Mouse (Mus musculus) lung, embryonic 14.5 days (tissue): ENCODE measurements around the gene Ier2. TPM values are rescaled to one million over a fixed set of nuclear protein-coding genes. Genes with fewer than 3 reads are reported as not detected.
A peak's percentile ranks its signal among the peaks of the same experiment; 100 is the strongest.

Source experiments
- ATAC-seq: fragments of 200-750 bp; cut with Nextera tagmentation; 2 replicates; pipeline ENCODE4 v1.8.0; 2017; ENCODE audit warnings: mild to moderate bottlenecking, moderate TSS enrichment, moderate library complexity; ENCODE audit not compliant: insufficient read depth
- DNase-seq: peaks from one replicate; pipeline ENCODE4 v3.0.0-alpha.2; 2015
- H3K27ac ChIP-seq: fragments of 300-500 bp; sonication (generic); 2 replicates; pipeline ENCODE4 v1.5.1; 2014; ENCODE audit warnings: low read depth, mild to moderate bottlenecking, moderate library complexity
- H3K27me3 ChIP-seq: fragments of 300-500 bp; sonication (generic); 2 replicates; pipeline ENCODE4 v1.6.1; 2014; ENCODE audit warnings: low read length, control low read depth; ENCODE audit not compliant: insufficient read depth
- H3K36me3 ChIP-seq: fragments of 300-500 bp; sonication (generic); 2 replicates; pipeline ENCODE4 v1.6.1; 2014; ENCODE audit warnings: control low read depth; ENCODE audit not compliant: insufficient read depth
- H3K4me1 ChIP-seq: fragments of 300-500 bp; sonication (generic); 2 replicates; pipeline ENCODE4 v1.6.1; 2014; ENCODE audit warnings: antibody characterized with exemption, control low read depth; ENCODE audit not compliant: insufficient read depth
- H3K4me2 ChIP-seq: fragments of 300-500 bp; sonication (generic); 2 replicates; pipeline ENCODE4 v1.6.1; 2014; ENCODE audit warnings: mild to moderate bottlenecking
- H3K4me3 ChIP-seq: fragments of 300-500 bp; sonication (generic); 2 replicates; pipeline ENCODE4 v1.5.1; 2014; ENCODE audit warnings: low read depth, low read length
- H3K9ac ChIP-seq: fragments of 300-500 bp; sonication (generic); 2 replicates; pipeline ENCODE4 v1.6.1; 2014
- H3K9me3 ChIP-seq: fragments of 300-500 bp; sonication (generic); 2 replicates; pipeline ENCODE4 v1.6.1; 2016; ENCODE audit warnings: low read depth, low read length, control low read depth
- CTCF ChIP-seq: IDR thresholded peaks from 2 replicates; pipeline ENCODE4 v1.5.1; 2016; ENCODE audit warnings: antibody characterized with exemption, low read depth
- WGBS: fragments of 180-500 bp; shearing (Covaris S2); extraction: QIAGEN DNeasy Blood & Tissue Kit; methylation state at CpG from one replicate; pipeline ENCODE4 v1.1.7; 2014; 5-methylcytosine and 5-hydroxymethylcytosine counted together
- polyA plus RNA-seq: library from polyadenylated mRNA; unstranded; fragments of >200 nt; fragmentation: Nextera tagmentation; extraction: Ambion mirVana; gene quantifications from 2 replicates; pipeline ENCODE4 v1.2.1, GENCODE M21; 2014

The Ier2 gene
- polyA plus RNA-seq, 1 experiment from 2014 or later, result 83.8 TPM

DNA sequence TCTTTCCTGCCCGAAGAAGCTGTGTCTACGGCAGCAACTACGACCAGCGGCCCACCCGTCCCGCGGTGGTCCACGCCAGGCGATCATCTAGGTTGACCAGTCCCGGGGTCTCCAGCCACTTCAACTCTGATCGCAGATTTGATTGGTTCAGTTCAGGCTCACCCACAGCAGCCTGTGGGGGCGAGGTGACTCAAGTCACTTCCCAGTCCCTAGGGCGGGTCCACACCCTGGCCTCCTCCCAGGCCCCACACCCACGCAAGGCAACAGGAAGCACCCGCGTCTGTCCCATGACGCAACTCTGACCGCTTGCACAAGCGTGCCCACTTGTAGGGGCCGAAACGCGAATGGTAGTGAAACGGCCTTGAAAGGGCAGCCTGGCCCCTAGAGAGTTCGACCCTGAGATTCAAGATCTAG is 1.2 kb downstream of the Ier2 start:
- H3K4me2 ChIP-seq, result peak overlapping the region; percentile 89
- H3K9ac ChIP-seq, result peak overlapping the region; percentile 93
- no peaks in the 10 kb centered on the region for H3K36me3 ChIP-seq
- H3K4me1 ChIP-seq, result peaks cover 26% of the 10 kb centered on the region
- DNase-seq, result peak; percentile 84
- no peak for TF ChIP-seq CTCF
- H3K9me3 ChIP-seq, result no peaks in the 10 kb centered on the region
- under 1% methylated on average over 24 of the region's 24 CpGs for WGBS
- peak overlapping the region; percentile 86 for H3K4me3 ChIP-seq
- peak overlapping the region; percentile 97 for H3K27ac ChIP-seq
- ATAC-seq, result 0 out of 2 replicates have a peak, but pooled peaks have one; percentile 4
- no peaks in the 10 kb centered on the region for H3K27me3 ChIP-seq

DNA sequence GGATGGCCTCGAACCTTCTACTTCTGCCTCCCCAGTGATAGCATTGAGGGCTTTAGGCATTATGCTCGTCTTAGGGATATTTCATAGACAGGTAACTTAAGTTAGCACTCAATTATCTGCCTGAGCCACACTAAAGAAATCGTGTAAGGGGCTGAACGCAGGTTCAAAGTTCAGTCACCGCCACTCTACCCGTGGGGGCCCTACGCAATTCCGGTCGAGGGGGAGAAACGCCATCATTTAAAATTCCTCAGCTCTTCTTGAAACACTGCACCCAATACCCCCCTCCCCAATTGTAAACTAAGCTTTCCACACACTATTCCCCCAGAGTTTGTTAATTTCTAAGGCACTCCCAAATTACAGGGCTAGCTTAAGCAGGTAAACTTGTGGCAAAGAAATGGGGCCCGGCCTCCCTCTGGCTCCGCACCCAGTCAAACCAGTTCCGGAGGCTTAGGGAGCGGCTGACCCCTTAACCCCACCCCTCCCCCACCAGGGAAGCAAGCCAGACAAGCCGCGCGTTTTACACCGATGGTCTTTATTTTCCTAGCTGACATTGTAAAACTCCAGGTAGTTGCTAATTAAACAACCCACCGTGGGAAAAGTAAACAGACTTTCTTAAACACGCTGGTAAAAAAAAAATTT is 1.7 kb downstream of the Ier2 start:
- Histone ChIP-seq H3K4me3 (peak overlapping the region; percentile 86), H3K36me3 (no peaks in the 10 kb centered on the region), H3K9me3 (no peaks in the 10 kb centered on the region), H3K4me1 (peaks cover 30% of the 10 kb centered on the region), H3K4me2 (peak overlapping the region; percentile 89), H3K27ac (peak overlapping the region; percentile 97), H3K9ac (peak overlapping the region; percentile 93), H3K27me3 (no peaks in the 10 kb centered on the region)
- under 1% methylated on average over 20 of the region's 20 CpGs for WGBS
- DNase-seq (peak; percentile 72), ATAC-seq (no peak)
- TF ChIP-seq CTCF, result no peak

DNA sequence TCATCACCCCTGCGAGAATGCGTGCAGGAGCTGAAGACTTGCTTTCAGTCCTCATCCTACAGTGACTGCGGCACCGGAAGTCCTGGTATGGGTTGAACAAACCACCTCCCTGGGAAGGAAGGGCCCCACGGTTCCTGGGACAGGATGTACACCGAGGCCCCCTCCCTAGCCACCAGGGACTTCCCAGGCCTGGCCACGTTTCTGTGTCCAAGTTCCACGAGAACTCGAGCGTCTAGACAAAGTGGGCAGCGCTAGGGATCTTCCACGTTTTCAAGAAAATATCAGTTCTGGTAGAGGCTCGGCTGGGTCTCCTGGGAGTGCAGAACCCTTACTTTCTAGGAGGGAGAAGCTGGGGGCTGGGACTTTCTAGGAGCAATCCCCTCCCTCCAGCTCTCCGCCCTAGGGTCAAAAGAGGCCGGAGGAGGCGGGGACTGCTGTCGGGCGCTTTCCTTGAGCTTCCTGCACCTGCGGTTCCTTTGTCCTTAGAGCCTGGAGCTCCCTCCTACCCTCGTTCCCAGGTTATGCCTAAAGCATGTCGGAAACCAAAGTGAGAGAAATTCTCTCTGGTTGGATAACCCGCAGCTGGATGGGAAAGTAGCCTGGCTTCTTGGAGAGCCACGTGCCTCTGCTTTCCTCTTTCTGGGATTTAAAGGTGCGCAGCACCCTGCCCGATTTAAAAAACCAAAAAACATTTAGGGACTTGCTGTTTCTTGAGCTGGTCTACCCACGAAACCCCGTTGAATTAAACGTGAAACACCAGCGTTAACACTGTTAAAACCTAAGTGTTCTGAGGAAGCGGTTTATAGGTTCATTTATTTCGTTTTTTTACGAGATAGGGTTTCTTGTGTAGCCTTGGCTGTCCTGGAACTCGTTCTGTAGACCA is 2.5 kb downstream of the Ier2 start:
- peak overlapping the region; percentile 89 for H3K4me2 ChIP-seq
- peak overlapping the region; percentile 93 for H3K9ac ChIP-seq
- H3K4me3 ChIP-seq, result peak overlapping the region; percentile 86
- ATAC-seq, result no peak
- peak; percentile 82 for DNase-seq
- no peaks in the 10 kb centered on the region for H3K36me3 ChIP-seq
- no peaks in the 10 kb centered on the region for H3K9me3 ChIP-seq
- H3K4me1 ChIP-seq, result peaks cover 28% of the 10 kb centered on the region
- H3K27ac ChIP-seq, result peak overlapping the region; percentile 97
- WGBS, result 3% methylated on average over 33 of the region's 33 CpGs
- H3K27me3 ChIP-seq, result no peaks in the 10 kb centered on the region
- TF ChIP-seq CTCF, result no peak

DNA sequence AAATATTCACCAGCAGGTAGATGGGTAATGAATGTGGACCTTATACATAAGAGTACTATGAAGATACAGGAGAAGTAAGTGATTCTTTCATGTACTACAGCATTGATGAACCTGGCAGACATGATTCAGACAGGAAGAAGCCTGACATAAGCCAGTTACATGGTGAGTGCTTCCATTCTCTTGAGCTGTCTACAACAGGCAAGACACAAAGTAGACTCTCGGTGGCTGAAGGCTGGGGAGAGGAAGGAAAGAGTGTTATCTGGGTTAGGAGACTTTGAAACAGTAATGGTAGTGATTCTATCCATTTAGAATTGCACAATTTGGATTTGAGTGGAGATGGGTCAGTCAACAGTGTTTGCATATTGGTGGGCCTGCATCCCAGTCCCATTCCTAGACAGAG is 3.7 kb downstream of the Ier2 start:
- no peak for TF ChIP-seq CTCF
- 76% methylated on average over 1 of the region's 1 CpGs for WGBS
- H3K4me2 ChIP-seq, result peak overlapping the region; percentile 89
- H3K4me3 ChIP-seq, result no peak overlapping the region
- H3K4me1 ChIP-seq, result peaks cover 35% of the 10 kb centered on the region
- H3K27me3 ChIP-seq, result no peaks in the 10 kb centered on the region
- ATAC-seq (no peak), DNase-seq (no peak)
- H3K9ac ChIP-seq, result no peak overlapping the region
- no peaks in the 10 kb centered on the region for H3K36me3 ChIP-seq
- H3K27ac ChIP-seq, result peak overlapping the region; percentile 97; the same call in 1 of the 2 replicates
- H3K9me3 ChIP-seq, result no peaks in the 10 kb centered on the region

DNA sequence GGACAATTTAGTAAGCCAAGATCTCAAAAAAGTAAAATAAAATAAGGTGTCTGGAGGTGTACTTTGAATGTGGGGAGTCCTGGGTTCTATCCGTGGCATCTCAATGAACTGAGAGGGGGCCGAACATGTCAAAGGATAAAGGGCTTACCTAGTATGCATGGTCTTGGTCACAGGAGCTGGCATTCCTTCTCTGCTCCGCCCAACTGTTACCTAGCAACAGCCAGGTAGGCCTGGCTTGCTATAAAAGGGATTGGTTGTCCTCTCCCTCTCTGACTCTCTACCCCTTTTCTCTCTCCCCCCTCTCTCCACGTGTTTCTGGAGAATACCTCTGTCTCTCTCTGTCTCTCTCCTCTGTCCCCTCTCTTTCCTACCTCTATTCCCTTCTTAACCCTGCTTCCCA is 5.0 kb downstream of the Ier2 start:
- Histone ChIP-seq H3K9ac (no peak overlapping the region), H3K36me3 (no peaks in the 10 kb centered on the region), H3K4me2 (peak overlapping the region; percentile 91; the same call in 1 of the 2 replicates), H3K27ac (peak overlapping the region; percentile 99), H3K9me3 (no peaks in the 10 kb centered on the region), H3K4me1 (peaks cover 32% of the 10 kb centered on the region), H3K4me3 (no peak overlapping the region), H3K27me3 (no peaks in the 10 kb centered on the region)
- DNase-seq (peak; percentile 53), ATAC-seq (no peak)
- TF ChIP-seq CTCF, result no peak
- WGBS, result 38% methylated on average over 4 of the region's 4 CpGs

DNA sequence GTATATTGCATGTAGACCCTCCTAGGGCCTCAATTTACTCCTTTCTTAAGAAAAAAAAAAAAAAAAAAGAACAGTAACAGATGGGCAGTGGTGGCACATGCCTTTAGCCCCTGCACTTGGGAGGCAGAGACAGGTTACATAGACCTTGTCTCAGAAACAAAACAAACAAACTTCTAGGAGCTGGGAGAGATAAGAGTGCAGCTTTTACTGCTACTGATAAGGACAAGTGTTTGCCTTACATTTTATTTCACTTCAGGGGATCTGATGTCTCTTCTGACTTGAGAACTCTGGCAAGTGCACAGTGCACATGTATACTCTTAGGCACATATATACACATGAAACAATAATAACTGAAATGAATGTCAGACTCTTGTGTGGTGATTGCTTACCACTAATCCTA is 5.4 kb downstream of the Ier2 start:
- Histone ChIP-seq H3K27me3 (no peaks in the 10 kb centered on the region), H3K27ac (peak overlapping the region; percentile 99), H3K36me3 (no peaks in the 10 kb centered on the region), H3K9ac (peak overlapping the region; percentile 71; the same call in 1 of the 2 replicates), H3K4me3 (peak overlapping the region; percentile 39), H3K4me1 (peaks cover 32% of the 10 kb centered on the region), H3K4me2 (peak overlapping the region; percentile 91), H3K9me3 (no peaks in the 10 kb centered on the region)
- TF ChIP-seq CTCF, result no peak
- ATAC-seq (no peak), DNase-seq (no peak)

DNA sequence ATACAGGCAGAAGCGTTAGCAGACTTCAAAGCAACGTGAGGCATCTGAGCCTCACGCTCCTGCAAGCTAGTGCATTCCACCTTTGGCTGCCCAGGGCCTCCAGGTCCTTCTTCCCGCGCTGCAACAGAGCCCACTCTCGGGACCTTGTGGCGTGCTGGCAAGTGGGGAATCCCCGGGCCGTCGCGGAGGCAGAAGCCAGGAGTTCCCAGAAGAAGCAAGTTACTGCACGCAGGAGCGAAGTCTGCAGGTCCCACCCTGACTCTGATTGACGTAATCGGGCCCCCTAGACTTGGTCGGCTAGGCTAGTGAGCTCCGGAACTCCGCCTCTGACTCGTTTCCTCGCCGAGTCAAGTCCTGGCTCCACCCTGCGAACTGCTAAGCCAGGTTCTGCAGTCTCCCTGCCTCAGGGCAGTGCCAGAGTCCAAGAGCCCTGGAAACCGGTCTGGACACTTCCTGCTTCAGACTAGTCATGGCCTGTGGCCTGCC is 6.0 kb downstream of the Ier2 start:
- Histone ChIP-seq H3K4me1 (peaks cover 32% of the 10 kb centered on the region), H3K27me3 (no peaks in the 10 kb centered on the region), H3K9me3 (no peaks in the 10 kb centered on the region), H3K27ac (peak overlapping the region; percentile 99), H3K36me3 (no peaks in the 10 kb centered on the region), H3K4me2 (peak overlapping the region; percentile 91), H3K4me3 (peak overlapping the region; percentile 39), H3K9ac (peak overlapping the region; percentile 71)
- TF ChIP-seq CTCF, result no peak
- WGBS, result under 1% methylated on average over 23 of the region's 23 CpGs
- ATAC-seq (peak; percentile 55), DNase-seq (peak; percentile 91)
